Mouse (Mus musculus) kidney, postnatal 36 days (tissue): Measurements from ENCODE around the gene 2310022B05Rik.

Experiments
- DNase-seq, 2 experiments: peaks; one replicate each; pipeline ENCODE4 v3.0.0; 2021 to 2022; ENCODE audit warnings: mixed read lengths in 2 of 2

2310022B05Rik gene

DNA sequence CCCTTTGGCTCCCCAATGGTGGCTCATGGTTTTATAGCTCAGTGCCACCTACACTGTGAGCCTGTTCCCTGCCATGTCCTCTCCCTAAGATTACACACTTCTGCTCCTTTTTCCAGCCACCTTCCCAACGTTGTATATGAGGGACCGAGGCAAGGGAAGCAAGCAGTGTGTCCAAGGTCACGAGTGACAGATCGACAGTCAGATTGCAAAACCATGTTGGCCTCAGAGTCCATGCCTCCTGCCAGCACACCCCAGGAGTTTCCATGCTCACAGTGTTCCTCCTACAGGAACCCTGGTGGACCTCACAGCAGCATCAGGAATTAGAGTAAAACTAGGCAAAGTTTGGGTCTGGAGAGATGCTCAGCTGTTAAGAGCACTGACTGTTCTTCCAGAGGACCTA lies 73.8 kb downstream of the 2310022B05Rik start:
- DNase-seq: no peak

DNA sequence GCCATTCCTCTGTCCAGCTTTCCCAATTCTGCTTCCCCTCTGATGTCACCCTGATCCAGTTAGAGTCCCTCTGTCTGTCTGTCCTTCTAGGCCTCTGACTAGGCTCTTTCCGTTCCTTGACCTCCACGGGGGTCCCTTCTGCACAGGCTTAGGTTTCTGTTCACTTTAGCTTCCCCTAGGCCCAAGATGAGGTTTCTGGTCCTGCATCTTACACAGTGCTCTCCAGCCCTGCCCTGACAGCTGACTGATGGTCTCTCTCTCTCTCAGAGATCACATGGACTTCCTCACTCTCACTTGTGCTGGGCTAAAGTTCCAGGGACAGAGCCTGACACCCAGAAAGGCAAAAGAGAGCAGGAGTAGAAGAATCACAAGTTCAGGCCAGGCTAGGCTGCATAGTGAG lies 76.6 kb downstream of the 2310022B05Rik start:
- DNase-seq: no peak
